Mouse (Mus musculus): ENCODE results near the gene Atp6v0a4.

The Atp6v0a4 gene

GRCm38 (mm10) chr6:38140402-38140801 lies 16.0 kb upstream of the Atp6v0a4 start:
- Histone ChIP-seq H3K36me3 (ENCODE audit: control insufficient read depth, insufficient read depth, low read length, poor library complexity, severe bottlenecking) (no peaks in the 10 kb centered on the region), H3K27me3 (ENCODE audit: control insufficient read depth, insufficient read depth, low read length, poor library complexity, severe bottlenecking) (no peaks in the 10 kb centered on the region)
- DNase-seq (ENCODE audit: low read depth, low spot score) = no peak

GRCm38 (mm10) chr6:38139086-38139485 lies 14.7 kb upstream of the Atp6v0a4 start:
- no peak for DNase-seq (ENCODE audit: low read depth, low spot score)
- H3K27me3 ChIP-seq (ENCODE audit: control insufficient read depth, insufficient read depth, low read length, poor library complexity, severe bottlenecking) = no peaks in the 10 kb centered on the region
- no peaks in the 10 kb centered on the region for H3K36me3 ChIP-seq (ENCODE audit: control insufficient read depth, insufficient read depth, low read length, poor library complexity, severe bottlenecking)

GRCm38 (mm10) chr6:38134806-38135559 lies 10.6 kb upstream of the Atp6v0a4 start:
- no peaks in the 10 kb centered on the region for H3K36me3 ChIP-seq (ENCODE audit: control insufficient read depth, insufficient read depth, low read length, poor library complexity, severe bottlenecking)
- no peak for DNase-seq (ENCODE audit: low read depth, low spot score)
- no peaks in the 10 kb centered on the region for H3K27me3 ChIP-seq (ENCODE audit: control insufficient read depth, insufficient read depth, low read length, poor library complexity, severe bottlenecking)

- no peaks in the 10 kb centered on the region for H3K27me3 ChIP-seq (ENCODE audit: control insufficient read depth, insufficient read depth, low read length, poor library complexity, severe bottlenecking)
- DNase-seq (ENCODE audit: low read depth, low spot score) = no peak
- no peaks in the 10 kb centered on the region for H3K36me3 ChIP-seq (ENCODE audit: control insufficient read depth, insufficient read depth, low read length, poor library complexity, severe bottlenecking)
These were observed 7.4 kb upstream of the Atp6v0a4 start for GRCm38 (mm10) chr6:38131801-38132231.

- DNase-seq (ENCODE audit: low read depth, low spot score) = no peak
- H3K36me3 ChIP-seq (ENCODE audit: control insufficient read depth, insufficient read depth, low read length, poor library complexity, severe bottlenecking) = no peaks in the 10 kb centered on the region
- no peaks in the 10 kb centered on the region for H3K27me3 ChIP-seq (ENCODE audit: control insufficient read depth, insufficient read depth, low read length, poor library complexity, severe bottlenecking)
These were observed 5.5 kb upstream of the Atp6v0a4 start for GRCm38 (mm10) chr6:38129883-38130282.

- no peaks in the 10 kb centered on the region for H3K36me3 ChIP-seq (ENCODE audit: control insufficient read depth, insufficient read depth, low read length, poor library complexity, severe bottlenecking)
- no peaks in the 10 kb centered on the region for H3K27me3 ChIP-seq (ENCODE audit: control insufficient read depth, insufficient read depth, low read length, poor library complexity, severe bottlenecking)
- no peak for DNase-seq (ENCODE audit: low read depth, low spot score)
These were observed 3.7 kb upstream of the Atp6v0a4 start for GRCm38 (mm10) chr6:38128115-38128514.

- Histone ChIP-seq H3K27me3 (ENCODE audit: control insufficient read depth, insufficient read depth, low read length, poor library complexity, severe bottlenecking) (no peaks in the 10 kb centered on the region), H3K36me3 (ENCODE audit: control insufficient read depth, insufficient read depth, low read length, poor library complexity, severe bottlenecking) (no peaks in the 10 kb centered on the region)
- no peak for DNase-seq (ENCODE audit: low read depth, low spot score)
These were observed 1.1 kb upstream of the Atp6v0a4 start for GRCm38 (mm10) chr6:38125462-38125861.

- no peaks in the 10 kb centered on the region for H3K27me3 ChIP-seq (ENCODE audit: control insufficient read depth, insufficient read depth, low read length, poor library complexity, severe bottlenecking)
- DNase-seq (ENCODE audit: low read depth, low spot score) = no peak
- H3K36me3 ChIP-seq (ENCODE audit: control insufficient read depth, insufficient read depth, low read length, poor library complexity, severe bottlenecking) = no peaks in the 10 kb centered on the region
These were observed 496 bp upstream of the Atp6v0a4 start for GRCm38 (mm10) chr6:38124882-38125281.

GRCm38 (mm10) chr6:38123471-38124206 lies 747 bp downstream of the Atp6v0a4 start:
- H3K27me3 ChIP-seq (ENCODE audit: control insufficient read depth, insufficient read depth, low read length, poor library complexity, severe bottlenecking) = no peaks in the 10 kb centered on the region
- DNase-seq (ENCODE audit: low read depth, low spot score) = no peak
- H3K36me3 ChIP-seq (ENCODE audit: control insufficient read depth, insufficient read depth, low read length, poor library complexity, severe bottlenecking) = no peaks in the 10 kb centered on the region

GRCm38 (mm10) chr6:38122791-38123190 lies 1.6 kb downstream of the Atp6v0a4 start:
- H3K36me3 ChIP-seq (ENCODE audit: control insufficient read depth, insufficient read depth, low read length, poor library complexity, severe bottlenecking) = no peaks in the 10 kb centered on the region
- DNase-seq (ENCODE audit: low read depth, low spot score) = no peak
- no peaks in the 10 kb centered on the region for H3K27me3 ChIP-seq (ENCODE audit: control insufficient read depth, insufficient read depth, low read length, poor library complexity, severe bottlenecking)

GRCm38 (mm10) chr6:38121843-38122242 lies 2.5 kb downstream of the Atp6v0a4 start:
- no peak for DNase-seq (ENCODE audit: low read depth, low spot score)
- Histone ChIP-seq H3K27me3 (ENCODE audit: control insufficient read depth, insufficient read depth, low read length, poor library complexity, severe bottlenecking) (no peaks in the 10 kb centered on the region), H3K36me3 (ENCODE audit: control insufficient read depth, insufficient read depth, low read length, poor library complexity, severe bottlenecking) (no peaks in the 10 kb centered on the region)

GRCm38 (mm10) chr6:38120681-38121371 lies 3.6 kb downstream of the Atp6v0a4 start:
- no peak for DNase-seq (ENCODE audit: low read depth, low spot score)
- H3K36me3 ChIP-seq (ENCODE audit: control insufficient read depth, insufficient read depth, low read length, poor library complexity, severe bottlenecking) = no peaks in the 10 kb centered on the region
- H3K27me3 ChIP-seq (ENCODE audit: control insufficient read depth, insufficient read depth, low read length, poor library complexity, severe bottlenecking) = no peaks in the 10 kb centered on the region

GRCm38 (mm10) chr6:38118341-38118740 lies 6.0 kb downstream of the Atp6v0a4 start:
- no peak for DNase-seq (ENCODE audit: low read depth, low spot score)
- Histone ChIP-seq H3K36me3 (ENCODE audit: control insufficient read depth, insufficient read depth, low read length, poor library complexity, severe bottlenecking) (no peaks in the 10 kb centered on the region), H3K27me3 (ENCODE audit: control insufficient read depth, insufficient read depth, low read length, poor library complexity, severe bottlenecking) (no peaks in the 10 kb centered on the region)

- no peaks in the 10 kb centered on the region for H3K27me3 ChIP-seq (ENCODE audit: control insufficient read depth, insufficient read depth, low read length, poor library complexity, severe bottlenecking)
- no peak for DNase-seq (ENCODE audit: low read depth, low spot score)
- no peaks in the 10 kb centered on the region for H3K36me3 ChIP-seq (ENCODE audit: control insufficient read depth, insufficient read depth, low read length, poor library complexity, severe bottlenecking)
These were observed 8.1 kb downstream of the Atp6v0a4 start for GRCm38 (mm10) chr6:38116107-38116770.
